Mouse (Mus musculus) neural tube, embryonic 11.5 days (tissue): ENCODE data around the gene Dst. TPM values are rescaled to one million over a fixed set of nuclear protein-coding genes. Genes with fewer than 3 reads are reported as not detected.

Source experiments
- ATAC-seq: fragments of 200-750 bp; cut with Nextera tagmentation; 2 replicates; pipeline ENCODE4 v1.8.0; 2017; ENCODE audit warnings: moderate number of reproducible peaks, mild to moderate bottlenecking, moderate TSS enrichment, moderate library complexity; ENCODE audit not compliant: insufficient read depth, low FRiP score, low TSS enrichment
- DNase-seq: peaks from one replicate; pipeline ENCODE4 v3.0.0-alpha.2; 2015; ENCODE audit warnings: low spot score
- H3K27ac ChIP-seq: fragments of 300-500 bp; sonication (generic); 2 replicates; pipeline ENCODE4 v1.5.1; 2014; ENCODE audit warnings: low read depth, mild to moderate bottlenecking, low read length
- H3K27me3 ChIP-seq: fragments of 300-500 bp; sonication (generic); 2 replicates; pipeline ENCODE4 v1.6.1; 2014; ENCODE audit warnings: mild to moderate bottlenecking, low read length, mixed read lengths; ENCODE audit not compliant: control insufficient read depth, insufficient read depth
- H3K36me3 ChIP-seq: fragments of 300-500 bp; sonication (generic); 2 replicates; pipeline ENCODE4 v1.6.1; 2014; ENCODE audit warnings: mild to moderate bottlenecking, low read length, moderate library complexity, mixed read lengths; ENCODE audit not compliant: control insufficient read depth, insufficient read depth
- H3K4me1 ChIP-seq: fragments of 300-500 bp; sonication (generic); 2 replicates; pipeline ENCODE4 v1.6.1; 2014; ENCODE audit warnings: low read length, mixed read lengths; ENCODE audit not compliant: control insufficient read depth, insufficient read depth
- H3K4me2 ChIP-seq: fragments of 300-500 bp; sonication (generic); 2 replicates; pipeline ENCODE4 v1.6.1; 2014; ENCODE audit warnings: low read depth, mild to moderate bottlenecking, moderate library complexity
- H3K4me3 ChIP-seq: fragments of 300-500 bp; sonication (generic); 2 replicates; pipeline ENCODE4 v1.5.1; 2014; ENCODE audit warnings: low read depth, low read length
- H3K9ac ChIP-seq: fragments of 300-500 bp; sonication (generic); 2 replicates; pipeline ENCODE4 v1.6.1; 2014; ENCODE audit warnings: mild to moderate bottlenecking, low read length
- H3K9me3 ChIP-seq: fragments of 300-500 bp; sonication (generic); 2 replicates; pipeline ENCODE4 v1.6.1; 2016; ENCODE audit warnings: low read length; ENCODE audit not compliant: control insufficient read depth
- WGBS: fragments of 180-500 bp; shearing (Covaris S2); extraction: QIAGEN DNeasy Blood & Tissue Kit; methylation state at CpG from one replicate; pipeline ENCODE4 v1.1.7; 2014; 5-methylcytosine and 5-hydroxymethylcytosine counted together
- polyA plus RNA-seq: library from polyadenylated mRNA; unstranded; fragments of >200 nt; fragmentation: Nextera tagmentation; extraction: Ambion mirVana; gene quantifications from 2 replicates; pipeline ENCODE4 v1.2.1, GENCODE M21; 2014

Dst gene
- polyA plus RNA-seq, 1 experiment from 2014 or later, result 46.2 TPM

GRCm38 (mm10) chr1:33948511-33948910 lies 40.5 kb downstream of the Dst start:
- Histone ChIP-seq H3K9ac (no peak overlapping the region), H3K27ac (no peak overlapping the region), H3K4me1 (no peaks in the 10 kb centered on the region), H3K4me3 (no peak overlapping the region), H3K36me3 (no peaks in the 10 kb centered on the region), H3K4me2 (no peak overlapping the region), H3K9me3 (no peaks in the 10 kb centered on the region), H3K27me3 (no peaks in the 10 kb centered on the region)
- ATAC-seq (no peak), DNase-seq (no peak)
- WGBS, result 90% methylated on average over 5 of the region's 5 CpGs

GRCm38 (mm10) chr1:33955626-33956025 lies 47.6 kb downstream of the Dst start:
- DNase-seq, result no peak
- ATAC-seq, result no peak
- H3K9me3 ChIP-seq, result peaks cover 4% of the 10 kb centered on the region; the same call in 1 of the 2 replicates
- no peak overlapping the region for H3K27ac ChIP-seq
- H3K4me1 ChIP-seq, result no peaks in the 10 kb centered on the region
- no peaks in the 10 kb centered on the region for H3K27me3 ChIP-seq
- H3K4me3 ChIP-seq, result no peak overlapping the region
- no peaks in the 10 kb centered on the region; the same call in 1 of the 2 replicates for H3K36me3 ChIP-seq
- H3K9ac ChIP-seq, result no peak overlapping the region
- 93% methylated on average over 6 of the region's 6 CpGs for WGBS
- H3K4me2 ChIP-seq, result no peak overlapping the region

- WGBS, result 92% methylated on average over 8 of the region's 8 CpGs
- peaks cover 4% of the 10 kb centered on the region; the same call in 1 of the 2 replicates for H3K9me3 ChIP-seq
- no peak for ATAC-seq
Observed at GRCm38 (mm10) chr1:33960439-33960838, 52.4 kb downstream of the Dst start.

GRCm38 (mm10) chr1:33964643-33965042 lies 56.6 kb downstream of the Dst start:
- Histone ChIP-seq H3K4me2 (no peak overlapping the region), H3K4me1 (no peaks in the 10 kb centered on the region), H3K36me3 (no peaks in the 10 kb centered on the region), H3K4me3 (no peak overlapping the region), H3K27ac (no peak overlapping the region), H3K27me3 (no peaks in the 10 kb centered on the region), H3K9ac (no peak overlapping the region), H3K9me3 (no peaks in the 10 kb centered on the region)
- 53% methylated on average over 5 of the region's 5 CpGs for WGBS
- peak; percentile 42 for DNase-seq
- no peak for ATAC-seq

More at GRCm38 (mm10) chr1:33960439-33960838, 52.4 kb downstream of the Dst start:
- Histone ChIP-seq H3K27me3 (no peaks in the 10 kb centered on the region), H3K4me3 (no peak overlapping the region), H3K27ac (no peak overlapping the region), H3K4me1 (no peaks in the 10 kb centered on the region), H3K36me3 (no peaks in the 10 kb centered on the region; the same call in 1 of the 2 replicates), H3K4me2 (no peak overlapping the region), H3K9ac (no peak overlapping the region)
- DNase-seq, result no peak

- no peaks in the 10 kb centered on the region for H3K4me1 ChIP-seq
- no peaks in the 10 kb centered on the region for H3K36me3 ChIP-seq
- no peak overlapping the region for H3K9ac ChIP-seq
- H3K4me3 ChIP-seq, result no peak overlapping the region
- DNase-seq (no peak), ATAC-seq (no peak)
- no peaks in the 10 kb centered on the region for H3K27me3 ChIP-seq
- H3K9me3 ChIP-seq, result no peaks in the 10 kb centered on the region
- WGBS, result 84% methylated on average over 4 of the region's 4 CpGs
- H3K27ac ChIP-seq, result no peak overlapping the region
- H3K4me2 ChIP-seq, result no peak overlapping the region
Observed at GRCm38 (mm10) chr1:33965824-33966223, 57.8 kb downstream of the Dst start.

- Histone ChIP-seq H3K4me3 (no peak overlapping the region), H3K36me3 (no peaks in the 10 kb centered on the region), H3K4me2 (no peak overlapping the region), H3K27me3 (no peaks in the 10 kb centered on the region), H3K27ac (no peak overlapping the region), H3K9ac (no peak overlapping the region), H3K9me3 (no peaks in the 10 kb centered on the region), H3K4me1 (no peaks in the 10 kb centered on the region)
- ATAC-seq (no peak), DNase-seq (peak; percentile 35)
- 31% methylated on average over 6 of the region's 6 CpGs for WGBS
Observed at GRCm38 (mm10) chr1:33966328-33966727, 58.3 kb downstream of the Dst start.

- Histone ChIP-seq H3K4me2 (no peak overlapping the region), H3K4me3 (no peak overlapping the region), H3K27ac (no peak overlapping the region), H3K9me3 (no peaks in the 10 kb centered on the region), H3K27me3 (no peaks in the 10 kb centered on the region), H3K36me3 (no peaks in the 10 kb centered on the region), H3K4me1 (no peaks in the 10 kb centered on the region), H3K9ac (no peak overlapping the region)
- DNase-seq (no peak), ATAC-seq (no peak)
- WGBS, result 77% methylated on average over 4 of the region's 4 CpGs
Observed at GRCm38 (mm10) chr1:33967206-33967605, 59.2 kb downstream of the Dst start.

GRCm38 (mm10) chr1:33969910-33970309 lies 61.9 kb downstream of the Dst start:
- H3K4me3 ChIP-seq, result no peak overlapping the region
- WGBS, result 46% methylated on average over 2 of the region's 2 CpGs
- H3K4me2 ChIP-seq, result no peak overlapping the region
- H3K9me3 ChIP-seq, result no peaks in the 10 kb centered on the region
- no peak overlapping the region for H3K9ac ChIP-seq
- H3K27me3 ChIP-seq, result no peaks in the 10 kb centered on the region
- H3K27ac ChIP-seq, result no peak overlapping the region
- ATAC-seq (peak; percentile 14; the same call in 1 of the 2 replicates), DNase-seq (peak; percentile 21)
- no peaks in the 10 kb centered on the region for H3K36me3 ChIP-seq
- no peaks in the 10 kb centered on the region for H3K4me1 ChIP-seq

- no peaks in the 10 kb centered on the region for H3K36me3 ChIP-seq
- no peak overlapping the region for H3K27ac ChIP-seq
- WGBS, result 90% methylated on average over 11 of the region's 11 CpGs
- no peak for DNase-seq
- no peak overlapping the region for H3K9ac ChIP-seq
- H3K4me3 ChIP-seq, result no peak overlapping the region
- H3K4me1 ChIP-seq, result no peaks in the 10 kb centered on the region
- H3K27me3 ChIP-seq, result no peaks in the 10 kb centered on the region
- no peak overlapping the region for H3K4me2 ChIP-seq
- ATAC-seq, result no peak
- H3K9me3 ChIP-seq, result no peaks in the 10 kb centered on the region
Observed at GRCm38 (mm10) chr1:33974401-33974800, 66.4 kb downstream of the Dst start.
